Mouse (Mus musculus): ENCODE results near the gene Lnpk.

The Lnpk gene

GRCm38 (mm10) chr2:74491426-74491825 lies 87.8 kb downstream of the Lnpk start:
- in situ Hi-C loops (cut with MboI; ENCODE audit: low sequenced_read_pairs) = no loop called here

- in situ Hi-C loops (cut with MboI; ENCODE audit: low sequenced_read_pairs) = no loop called here
Observed at GRCm38 (mm10) chr2:74490186-74490585, 89.0 kb downstream of the Lnpk start.

GRCm38 (mm10) chr2:74488443-74488842 lies 90.8 kb downstream of the Lnpk start:
- in situ Hi-C loops (cut with MboI; ENCODE audit: low sequenced_read_pairs) = no loop called here

- in situ Hi-C loops (cut with MboI; ENCODE audit: low sequenced_read_pairs) = no loop called here
Observed at GRCm38 (mm10) chr2:74482651-74483050, 96.6 kb downstream of the Lnpk start.

- in situ Hi-C loops (cut with MboI; ENCODE audit: low sequenced_read_pairs) = no loop called here
Observed at GRCm38 (mm10) chr2:74482086-74482485, 97.1 kb downstream of the Lnpk start.
